Mouse (Mus musculus): Measurements from ENCODE around the gene Slc25a42. TPM values are rescaled to one million over a fixed set of nuclear protein-coding genes. Genes with fewer than 3 reads are reported as not detected.

The Slc25a42 gene
- polyA plus RNA-seq, 1 experiment from 2014 or later: 12.2 TPM

DNA sequence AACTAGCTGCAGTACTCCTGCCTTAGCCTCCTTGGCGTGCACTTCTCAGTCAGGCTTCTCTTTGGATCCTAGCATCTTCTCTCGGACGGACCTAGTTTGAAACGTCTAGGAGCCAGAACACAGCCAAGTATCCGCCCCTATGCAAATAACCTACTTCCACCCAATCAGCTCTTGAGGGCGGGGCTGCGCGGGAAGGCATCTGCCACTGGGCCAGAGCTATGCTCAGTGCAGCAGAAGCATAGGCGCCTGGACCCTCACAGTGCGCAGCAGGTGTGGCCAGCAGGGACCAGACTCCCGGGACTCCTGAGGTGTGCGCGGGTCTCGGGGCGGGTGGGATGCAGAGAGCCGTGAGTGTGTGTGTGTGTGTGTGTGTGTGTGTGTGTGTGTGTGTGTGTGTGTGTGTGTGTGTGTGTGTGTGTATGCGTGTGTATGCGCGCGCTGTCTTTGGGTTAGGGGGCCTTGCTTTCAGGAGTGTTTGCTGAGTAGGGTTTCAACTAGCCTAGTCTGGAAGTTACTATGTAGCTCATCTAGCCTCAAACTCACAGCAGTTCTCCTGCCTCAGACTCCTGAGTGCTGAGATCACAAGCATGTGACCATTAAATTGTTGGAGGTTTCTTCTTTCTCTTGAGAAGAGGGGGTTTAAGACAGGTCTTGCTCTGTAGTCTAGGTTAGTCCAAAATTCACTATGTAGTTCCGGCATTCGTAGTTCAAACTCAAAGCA, 59.4 kb downstream of the Slc25a42 start:
- Histone ChIP-seq H3K9ac (ENCODE audit: low read depth, low read length) (no peak overlapping the region), H3K27me3 (replicated peaks; ENCODE audit: control insufficient read depth, insufficient read depth, low read length) (no peaks in the 10 kb centered on the region), H3K36me3 (ENCODE audit: control insufficient read depth, insufficient read depth) (no peaks in the 10 kb centered on the region), H3K4me3 (ENCODE audit: low read depth, low read length) (no peak overlapping the region), H3K4me2 (replicated peaks; ENCODE audit: low read depth) (peak overlapping the region; percentile 44), H3K27ac (ENCODE audit: low read depth, low read length) (no peak overlapping the region), H3K4me1 (replicated peaks; ENCODE audit: control insufficient read depth, insufficient read depth, low read length) (no peaks in the 10 kb centered on the region), H3K9me3 (ENCODE audit: control insufficient read depth) (no peaks in the 10 kb centered on the region)
- WGBS: 9% methylated on average over 22 of the region's 22 CpGs
- peak; percentile 86 for ATAC-seq
- TF ChIP-seq CTCF (IDR thresholded peaks at IDR 0.05; ENCODE audit: low read depth): no peak

DNA sequence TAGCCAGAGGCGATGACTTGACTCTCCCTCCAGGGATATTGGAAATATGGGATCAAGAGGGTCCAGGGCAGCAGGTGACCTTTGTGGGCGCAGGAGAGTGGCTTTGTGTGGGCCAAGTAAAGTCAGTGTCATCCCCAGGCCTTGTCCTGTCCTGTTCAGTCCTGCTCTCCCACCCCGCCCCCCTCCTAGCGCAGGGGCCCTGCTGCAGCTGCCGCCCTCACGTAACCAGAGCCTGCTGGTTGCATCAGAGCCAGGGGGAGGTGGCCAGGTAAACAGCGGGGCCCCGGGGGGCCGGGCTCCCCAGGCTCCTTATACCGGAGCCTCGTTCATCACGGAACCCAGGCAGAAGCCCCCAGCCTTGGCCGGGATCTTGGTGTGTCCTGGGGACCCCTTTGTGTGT, 61.9 kb downstream of the Slc25a42 start:
- no peak for ATAC-seq

DNA sequence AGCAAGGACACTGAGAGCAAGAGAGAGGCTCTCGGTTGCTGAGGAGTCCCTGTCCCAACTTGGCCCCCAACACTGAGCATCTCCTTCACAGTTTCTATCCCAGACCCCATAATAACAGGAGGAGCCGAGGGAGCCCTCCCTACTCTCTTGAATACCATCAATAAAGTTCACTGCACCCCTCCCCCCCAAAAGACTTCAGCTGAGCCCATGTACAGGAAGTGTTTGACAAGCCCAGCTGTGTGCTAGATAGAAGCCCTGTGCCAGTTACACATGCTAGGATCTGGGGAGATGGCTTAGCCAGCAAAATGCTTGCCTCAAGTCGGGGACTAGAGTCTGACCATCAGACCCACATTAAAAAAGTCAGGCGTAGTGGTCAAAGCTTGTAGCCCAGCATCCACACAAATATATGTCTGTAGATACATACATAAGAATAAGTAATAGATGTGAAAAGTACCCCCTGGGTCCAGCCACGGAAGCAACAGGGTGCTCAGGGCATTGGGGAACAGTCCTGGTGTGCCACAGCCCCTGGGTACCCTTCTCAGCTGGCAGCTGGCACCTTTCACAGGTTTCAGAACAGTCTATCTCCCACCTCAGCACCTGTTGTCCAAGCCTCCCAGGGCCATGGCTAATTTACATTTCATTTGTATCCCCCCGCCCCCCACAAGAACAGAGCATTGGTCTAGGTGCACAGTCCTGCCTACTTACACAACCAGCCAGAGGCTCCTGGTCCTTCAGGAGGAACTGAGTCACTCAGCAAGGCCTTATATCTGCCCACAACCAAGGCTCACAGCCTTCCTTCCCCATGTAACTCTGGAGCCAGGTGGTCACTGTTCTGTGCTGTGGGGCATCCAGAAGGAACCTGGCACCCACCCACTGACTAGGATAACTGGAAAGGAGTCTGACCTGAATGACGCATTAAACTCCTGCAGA, 64.2 kb downstream of the Slc25a42 start:
- Histone ChIP-seq H3K4me1 (replicated peaks; ENCODE audit: control insufficient read depth, insufficient read depth, low read length) (no peaks in the 10 kb centered on the region), H3K4me3 (ENCODE audit: low read depth, low read length) (no peak overlapping the region), H3K36me3 (ENCODE audit: control insufficient read depth, insufficient read depth) (peaks cover 42% of the 10 kb centered on the region), H3K27me3 (replicated peaks; ENCODE audit: control insufficient read depth, insufficient read depth, low read length) (no peaks in the 10 kb centered on the region), H3K4me2 (replicated peaks; ENCODE audit: low read depth) (no peak overlapping the region), H3K9ac (ENCODE audit: low read depth, low read length) (no peak overlapping the region), H3K27ac (ENCODE audit: low read depth, low read length) (no peak overlapping the region), H3K9me3 (ENCODE audit: control insufficient read depth) (no peaks in the 10 kb centered on the region)
- ATAC-seq: no peak
- 85% methylated on average over 7 of the region's 7 CpGs for WGBS
- no peak for TF ChIP-seq CTCF (IDR thresholded peaks at IDR 0.05; ENCODE audit: low read depth)

More for the DNA sequence above, 61.9 kb downstream of the Slc25a42 start:
- H3K9me3 ChIP-seq (ENCODE audit: control insufficient read depth): no peaks in the 10 kb centered on the region
- H3K36me3 ChIP-seq (ENCODE audit: control insufficient read depth, insufficient read depth): peaks cover 23% of the 10 kb centered on the region
- no peak overlapping the region for H3K27ac ChIP-seq (ENCODE audit: low read depth, low read length)
- no peak overlapping the region for H3K9ac ChIP-seq (ENCODE audit: low read depth, low read length)
- no peak overlapping the region; the same call in 1 of the 2 replicates for H3K4me2 ChIP-seq (replicated peaks; ENCODE audit: low read depth)
- TF ChIP-seq CTCF (IDR thresholded peaks at IDR 0.05; ENCODE audit: low read depth): no peak
- no peaks in the 10 kb centered on the region for H3K27me3 ChIP-seq (replicated peaks; ENCODE audit: control insufficient read depth, insufficient read depth, low read length)
- no peak overlapping the region for H3K4me3 ChIP-seq (ENCODE audit: low read depth, low read length)
- H3K4me1 ChIP-seq (replicated peaks; ENCODE audit: control insufficient read depth, insufficient read depth, low read length): no peaks in the 10 kb centered on the region
- 13% methylated on average over 13 of the region's 13 CpGs for WGBS

GRCm38 (mm10) chr8:70139981-70140380, 72.1 kb downstream of the Slc25a42 start:
- H3K9me3 ChIP-seq (ENCODE audit: control insufficient read depth): no peaks in the 10 kb centered on the region
- H3K4me2 ChIP-seq (replicated peaks; ENCODE audit: low read depth): peak overlapping the region; percentile 71
- no peak for TF ChIP-seq CTCF (IDR thresholded peaks at IDR 0.05; ENCODE audit: low read depth)
- peak overlapping the region; percentile 76 for H3K4me3 ChIP-seq (ENCODE audit: low read depth, low read length)
- peak overlapping the region; percentile 79 for H3K27ac ChIP-seq (ENCODE audit: low read depth, low read length)
- 6% methylated on average over 9 of the region's 9 CpGs for WGBS
- ATAC-seq: no peak
- H3K36me3 ChIP-seq (ENCODE audit: control insufficient read depth, insufficient read depth): peaks cover 48% of the 10 kb centered on the region
- peak overlapping the region; percentile 56 for H3K9ac ChIP-seq (ENCODE audit: low read depth, low read length)
- no peaks in the 10 kb centered on the region for H3K27me3 ChIP-seq (replicated peaks; ENCODE audit: control insufficient read depth, insufficient read depth, low read length)
- peaks cover 6% of the 10 kb centered on the region for H3K4me1 ChIP-seq (replicated peaks; ENCODE audit: control insufficient read depth, insufficient read depth, low read length)

DNA sequence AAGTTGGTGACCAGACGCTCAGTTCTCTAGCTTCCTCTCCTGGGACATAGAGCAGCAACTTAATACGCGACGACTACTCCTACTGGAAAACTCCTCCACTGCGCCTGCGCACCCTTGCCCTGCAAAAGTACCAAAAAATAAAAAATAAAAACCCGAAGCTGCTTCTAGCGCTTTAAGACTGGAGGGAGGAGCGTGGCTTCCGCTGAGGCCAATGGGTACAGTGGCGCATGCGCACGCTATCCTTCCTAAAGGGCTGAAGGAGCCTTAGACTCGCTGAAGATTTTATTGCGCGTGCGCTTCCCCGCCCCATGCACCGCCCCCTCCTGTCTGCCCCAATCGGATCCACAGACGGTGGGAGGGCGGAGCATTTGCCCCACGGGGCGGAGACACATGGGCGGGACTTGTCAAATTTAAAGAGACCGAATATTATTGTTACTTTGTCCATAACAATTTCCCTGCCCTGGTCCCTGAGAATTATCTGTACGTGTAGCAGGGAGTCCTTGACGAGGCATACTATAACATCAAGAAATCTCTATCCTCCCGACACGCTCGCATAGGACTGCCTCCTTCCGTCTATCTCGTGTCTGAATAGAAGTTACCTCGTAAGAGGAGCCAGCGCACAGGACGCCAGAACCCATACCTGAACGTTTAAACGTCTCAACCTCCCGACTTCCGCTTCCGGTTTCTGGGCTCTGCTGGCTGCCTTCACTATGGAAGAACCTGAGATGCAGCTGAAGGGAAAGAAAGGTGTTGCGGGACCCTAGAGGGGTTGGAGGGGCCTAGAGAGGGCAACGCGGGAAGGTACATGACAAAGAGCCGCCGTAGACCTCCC, 72.9 kb downstream of the Slc25a42 start, which contains the start of the genes Rfxank, Borcs8 and Mef2b:
Rfxank (minus strand) TSS at position 129 of the 832 bp plus-strand sequence.
Borcs8 (plus strand) TSS at position 474 of the 832 bp plus-strand sequence.
Mef2b (plus strand) TSS at position 686 of the 832 bp plus-strand sequence.
- peak; percentile 98 for ATAC-seq
- peaks cover 6% of the 10 kb centered on the region for H3K4me1 ChIP-seq (replicated peaks; ENCODE audit: control insufficient read depth, insufficient read depth, low read length)
- TF ChIP-seq CTCF (IDR thresholded peaks at IDR 0.05; ENCODE audit: low read depth): no peak

More for the DNA sequence above, 72.9 kb downstream of the Slc25a42 start, which contains the start of the genes Rfxank, Borcs8 and Mef2b:
- no peaks in the 10 kb centered on the region for H3K9me3 ChIP-seq (ENCODE audit: control insufficient read depth)
- peak within 1 kb of the TSS; percentile 76 for H3K4me3 ChIP-seq (ENCODE audit: low read depth, low read length)
- peaks cover 48% of the 10 kb centered on the region for H3K36me3 ChIP-seq (ENCODE audit: control insufficient read depth, insufficient read depth)
- H3K9ac ChIP-seq (ENCODE audit: low read depth, low read length): peak within 1 kb of the TSS; percentile 59
- H3K4me2 ChIP-seq (replicated peaks; ENCODE audit: low read depth): peak within 1 kb of the TSS; percentile 71
- H3K27ac ChIP-seq (ENCODE audit: low read depth, low read length): peak within 1 kb of the TSS; percentile 79
- H3K27me3 ChIP-seq (replicated peaks; ENCODE audit: control insufficient read depth, insufficient read depth, low read length): no peaks in the 10 kb centered on the region
- under 1% methylated on average over 46 of the region's 46 CpGs for WGBS
